Mouse (Mus musculus) E14TG2a.4 (cell line): Measurements from ENCODE around the gene Nfkbil1.

Experiments
- CTCF ChIP-seq: conservative IDR thresholded peaks from 2 replicates; pipeline ENCODE4 v1.5.1; 2014; ENCODE audit warnings: low read length
- NANOG ChIP-seq: IDR thresholded peaks from 2 replicates; pipeline ENCODE4 v1.6.1; 2014; ENCODE audit warnings: borderline replicate concordance, low read length, mixed read lengths
- POU5F1 ChIP-seq: IDR thresholded peaks from 2 replicates; pipeline ENCODE4 v1.6.1; 2014; ENCODE audit warnings: low read length, borderline replicate concordance

DNA sequence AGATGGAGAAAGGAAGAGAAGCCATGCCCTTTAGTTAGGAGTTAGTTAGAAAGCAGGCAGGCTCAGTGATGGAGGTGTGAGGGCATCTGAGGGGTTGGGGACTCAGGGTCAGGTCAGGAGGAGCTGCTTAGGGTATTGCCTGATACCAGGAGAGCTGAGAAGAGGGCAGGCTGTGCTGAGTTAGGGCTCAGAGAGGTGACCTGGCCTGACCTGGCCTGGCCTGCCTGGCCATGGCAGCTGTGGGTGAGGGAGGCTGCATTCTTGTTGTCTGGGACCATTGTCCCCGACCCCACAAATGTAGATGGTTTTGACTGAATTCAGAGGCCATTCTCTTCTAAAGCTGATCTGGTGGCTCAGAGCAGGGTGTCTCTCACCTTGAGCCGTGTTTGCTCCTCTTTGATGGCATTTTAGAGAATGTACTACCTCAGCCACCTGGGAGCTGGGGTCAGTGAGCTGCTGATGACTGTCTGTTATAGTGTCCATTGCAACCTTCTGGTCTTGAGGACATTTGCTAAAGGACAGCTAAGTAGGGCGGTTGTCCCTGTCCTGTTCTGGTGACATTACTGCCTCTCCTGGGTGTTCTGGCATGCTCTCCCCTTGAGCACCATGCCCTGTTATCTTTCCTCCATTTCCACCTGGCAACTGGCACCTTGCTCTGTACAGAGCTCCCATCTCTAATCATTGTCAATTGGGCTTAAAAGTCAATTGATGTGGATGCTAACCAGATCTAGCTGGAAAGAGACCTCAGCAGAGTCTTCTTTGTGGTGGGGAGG, 14.9 kb upstream of the Nfkbil1 start:
- TF ChIP-seq CTCF, result no peak
- TF ChIP-seq NANOG, result no peak
- no peak for TF ChIP-seq POU5F1
